Comparison of ENCODE assay signal across 8 mouse cellular contexts in the genomic region with DNA sequence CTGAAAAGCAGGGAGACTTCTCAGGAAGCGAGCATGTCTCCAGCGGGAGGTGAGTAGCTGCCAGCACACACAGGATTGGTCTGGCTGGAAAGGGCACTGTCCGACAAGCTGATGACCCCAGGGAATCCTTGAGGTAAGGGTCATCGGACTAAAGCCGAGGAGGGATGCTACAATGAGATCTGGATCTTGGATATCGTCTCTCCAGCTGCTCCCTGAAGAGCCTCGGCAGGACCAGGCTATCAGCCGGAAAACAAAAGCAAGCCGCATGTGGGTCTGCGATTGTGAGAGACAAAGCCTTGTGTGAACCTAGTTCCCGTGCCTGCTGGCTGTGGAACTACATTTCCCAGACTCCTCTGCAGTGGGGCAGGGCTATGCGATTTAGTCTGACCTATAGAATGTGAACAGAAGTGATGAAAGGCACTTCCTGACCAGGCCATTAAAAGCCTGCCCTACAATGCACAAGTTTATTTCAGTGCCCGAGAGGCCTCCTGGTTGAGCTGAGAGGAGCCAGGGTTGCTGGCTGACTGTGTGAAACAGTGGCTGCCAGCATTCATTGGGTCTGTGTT.
A peak's percentile ranks its signal among the peaks of the same experiment; 100 is the strongest.
DNase-seq lines count a peak whose midpoint lies in the region; ATAC-seq and TF ChIP-seq lines count a peak whose summit lies in the region.

No protein-coding gene starts in this region.

- peak; percentile 97 for ATAC-seq in forebrain, embryonic 14.5 days

- H3K4me3 ChIP-seq in E14TG2a.4 (replicated peaks; ENCODE audit: low read length): peak overlapping the region; percentile 67
- H3K4me3 ChIP-seq in forebrain, embryonic 14.5 days (ENCODE audit: low read depth, low read length): peak overlapping the region; percentile 33
- peak overlapping the region; percentile 24 for H3K4me3 ChIP-seq in left cerebral cortex, adult 2 months

- peak; percentile 60 for DNase-seq in c-Kit-positive CD71-negative TER-119-negative erythroid progenitor cells, embryonic 14.5 days (ENCODE audit: low read depth)
- DNase-seq in forebrain, embryonic 14.5 days (ENCODE audit: low spot score): peak; percentile 96
- peak; percentile 85 for DNase-seq in hindlimb bud, embryonic 11.5 days (ENCODE audit: extremely low spot score, low read depth, low spot score)
- DNase-seq in left cerebral cortex, adult 2 months (ENCODE audit: extremely low spot score in 1 of 2, low spot score in 2 of 2): peak; percentile 51 to 64
- peak; percentile 74 to 81 for DNase-seq in lung, postnatal 4 days
- DNase-seq in right cerebral cortex, postnatal 14 days: peak; percentile 62
- DNase-seq in urinary bladder, postnatal 25 days (ENCODE audit: low spot score): no peak

- intact Hi-C loops in left cerebral cortex, adult 2 months (cut with DNase I): no loop called here

- peaks cover 11% of the 10 kb centered on the region; the same call in 1 of the 2 replicates for H3K9me3 ChIP-seq in E14TG2a.4 (ENCODE audit: low read length)
- no peaks in the 10 kb centered on the region for H3K9me3 ChIP-seq in forebrain, embryonic 14.5 days (replicated peaks; ENCODE audit: control insufficient read depth, low read length)

- H3K4me2 ChIP-seq in forebrain, embryonic 14.5 days (ENCODE audit: low read length): peak overlapping the region; percentile 79

- WGBS in forebrain, embryonic 14.5 days: under 1% methylated on average over 13 of the region's 13 CpGs

- H3K27ac ChIP-seq in forebrain, embryonic 14.5 days (ENCODE audit: low read depth, low read length): peak overlapping the region; percentile 72
- peak overlapping the region; percentile 60 for H3K27ac ChIP-seq in left cerebral cortex, adult 2 months

- H3K36me3 ChIP-seq in E14TG2a.4 (ENCODE audit: insufficient read depth, low read length): no peaks in the 10 kb centered on the region
- H3K36me3 ChIP-seq in forebrain, embryonic 14.5 days (ENCODE audit: control insufficient read depth, insufficient read depth, low read length): no peaks in the 10 kb centered on the region

- peak overlapping the region; percentile 76 for H3K9ac ChIP-seq in forebrain, embryonic 14.5 days (ENCODE audit: low read length)

- no peak for TF ChIP-seq CTCF in E14TG2a.4 (conservative IDR thresholded peaks at IDR 0.05; ENCODE audit: low read length)
- no peak for TF ChIP-seq CTCF in left cerebral cortex, adult 2 months (IDR thresholded peaks at IDR 0.05)

- peaks cover 22% of the 10 kb centered on the region for H3K4me1 ChIP-seq in E14TG2a.4 (replicated peaks; ENCODE audit: low read depth, low read length)
- peaks cover 14% of the 10 kb centered on the region for H3K4me1 ChIP-seq in forebrain, embryonic 14.5 days (ENCODE audit: control insufficient read depth, insufficient read depth, low read length)

- H3K27me3 ChIP-seq in E14TG2a.4 (ENCODE audit: insufficient read depth, low read length): peaks cover 6% of the 10 kb centered on the region
- no peaks in the 10 kb centered on the region for H3K27me3 ChIP-seq in forebrain, embryonic 14.5 days (replicated peaks; ENCODE audit: control insufficient read depth, insufficient read depth, low read length)
